Mouse (Mus musculus): Measurements from ENCODE around the gene Olfr1250. TPM values are rescaled to one million over a fixed set of nuclear protein-coding genes. Genes with fewer than 3 reads are reported as not detected.
"Not testable (repeated sequence)": the region's sequence is repeated elsewhere in the genome, so short reads cannot be mapped to it uniquely, and the experiment has no call there.

Gene Olfr1250
- not detected in 2 replicates for polyA plus RNA-seq (2016; fragmentation: Nextera tagmentation; extraction: Ambion mirVana)

GRCm38 (mm10) chr2:89661367-89661766 lies at the start of gene Olfr1250:
Gene Olfr1250 (minus strand): TSS chr2:89661467.
- Histone ChIP-seq H3K4me3 (no peak within 1 kb of the TSS), H3K27me3 (ENCODE audit: insufficient read depth, poor library complexity, severe bottlenecking) (no peaks in the 10 kb centered on the region), H3K4me1 (replicated peaks) (no peaks in the 10 kb centered on the region), H3K27ac (no peak within 1 kb of the TSS), H3K9me3 (no peaks in the 10 kb centered on the region), H3K36me3 (no peaks in the 10 kb centered on the region)
- DNase-seq (ENCODE audit: low spot score) = no peak

GRCm38 (mm10) chr2:89691980-89692379 lies 30.7 kb upstream of the Olfr1250 start:
- DNase-seq (ENCODE audit: low spot score) = no peak
- WGBS = 81% methylated on average over 6 of the region's 6 CpGs

GRCm38 (mm10) chr2:89671836-89672235 lies 10.6 kb upstream of the Olfr1250 start, which contains the start of gene Olfr1251:
Gene Olfr1251 (minus strand): TSS chr2:89671936.
- no peak within 1 kb of the TSS for H3K4me3 ChIP-seq
- no peak for DNase-seq (ENCODE audit: low spot score)
- H3K27me3 ChIP-seq (ENCODE audit: insufficient read depth, poor library complexity, severe bottlenecking) = no peaks in the 10 kb centered on the region
- no peaks in the 10 kb centered on the region for H3K9me3 ChIP-seq
- no peaks in the 10 kb centered on the region for H3K36me3 ChIP-seq
- no peak within 1 kb of the TSS for H3K27ac ChIP-seq
- no peaks in the 10 kb centered on the region for H3K4me1 ChIP-seq (replicated peaks)

More at GRCm38 (mm10) chr2:89691980-89692379, 30.7 kb upstream of the Olfr1250 start:
- H3K9me3 ChIP-seq = no peaks in the 10 kb centered on the region
- H3K36me3 ChIP-seq = no peaks in the 10 kb centered on the region
- H3K4me1 ChIP-seq (replicated peaks) = no peaks in the 10 kb centered on the region
- H3K4me3 ChIP-seq = no peak overlapping the region
- H3K27ac ChIP-seq = no peak overlapping the region
- H3K27me3 ChIP-seq (ENCODE audit: insufficient read depth, poor library complexity, severe bottlenecking) = no peaks in the 10 kb centered on the region

GRCm38 (mm10) chr2:89634883-89635282 lies 26.4 kb downstream of the Olfr1250 start, which contains the start of gene Olfr1249:
Gene Olfr1249 (minus strand): TSS chr2:89634983.
- DNase-seq (ENCODE audit: low spot score) = no peak
- H3K4me3 ChIP-seq = no peak within 1 kb of the TSS
- H3K27ac ChIP-seq = no peak within 1 kb of the TSS
- 97% methylated on average over 2 of the region's 2 CpGs for WGBS
- no peaks in the 10 kb centered on the region for H3K27me3 ChIP-seq (ENCODE audit: insufficient read depth, poor library complexity, severe bottlenecking)
- H3K36me3 ChIP-seq = no peaks in the 10 kb centered on the region
- H3K4me1 ChIP-seq (replicated peaks) = no peaks in the 10 kb centered on the region
- H3K9me3 ChIP-seq = no peaks in the 10 kb centered on the region

- 92% methylated on average over 1 of the region's 1 CpGs for WGBS
- H3K4me3 ChIP-seq; H3K36me3 ChIP-seq; H3K4me1 ChIP-seq (replicated peaks); H3K27me3 ChIP-seq (ENCODE audit: insufficient read depth, poor library complexity, severe bottlenecking); H3K27ac ChIP-seq; H3K9me3 ChIP-seq; DNase-seq (ENCODE audit: low spot score): not testable (repeated sequence)
Measured at GRCm38 (mm10) chr2:89618145-89618544, 43.1 kb downstream of the Olfr1250 start, which contains the start of gene Olfr1248. Gene Olfr1248 (minus strand): TSS chr2:89618245.

GRCm38 (mm10) chr2:89614030-89614429 lies 47.2 kb downstream of the Olfr1250 start, which contains the start of gene Olfr1247:
Gene Olfr1247 (minus strand): TSS chr2:89614130.
- no peaks in the 10 kb centered on the region for H3K9me3 ChIP-seq
- no peak for DNase-seq (ENCODE audit: low spot score)
- H3K36me3 ChIP-seq = no peaks in the 10 kb centered on the region
- no peaks in the 10 kb centered on the region for H3K27me3 ChIP-seq (ENCODE audit: insufficient read depth, poor library complexity, severe bottlenecking)
- WGBS = 91% methylated on average over 2 of the region's 2 CpGs
- H3K4me3 ChIP-seq = no peak within 1 kb of the TSS
- H3K27ac ChIP-seq = no peak within 1 kb of the TSS
- H3K4me1 ChIP-seq (replicated peaks) = no peaks in the 10 kb centered on the region

Other genes starting within 250 kb of the Olfr1250 start
- not detected in 2 replicates for gene Olfr1239, start 241.1 kb downstream of the Olfr1250 start, polyA plus RNA-seq (2016; fragmentation: Nextera tagmentation; extraction: Ambion mirVana)
- not detected in 2 replicates for gene Olfr1240, start 218.5 kb downstream of the Olfr1250 start, polyA plus RNA-seq (2016; fragmentation: Nextera tagmentation; extraction: Ambion mirVana)
- not detected in 2 replicates for gene Olfr1241, start 174.3 kb downstream of the Olfr1250 start, polyA plus RNA-seq (2016; fragmentation: Nextera tagmentation; extraction: Ambion mirVana)
- not detected in 2 replicates for gene Olfr1242, start 163.1 kb downstream of the Olfr1250 start, polyA plus RNA-seq (2016; fragmentation: Nextera tagmentation; extraction: Ambion mirVana)
- gene Olfr1243, start 130.0 kb downstream of the Olfr1250 start, polyA plus RNA-seq (2016; fragmentation: Nextera tagmentation; extraction: Ambion mirVana) = not detected in 2 replicates
- not detected in 2 replicates for gene Olfr1245, start 83.0 kb downstream of the Olfr1250 start, polyA plus RNA-seq (2016; fragmentation: Nextera tagmentation; extraction: Ambion mirVana)
- gene Olfr1246, start 68.3 kb downstream of the Olfr1250 start, polyA plus RNA-seq (2016; fragmentation: Nextera tagmentation; extraction: Ambion mirVana) = not detected in 2 replicates
- not detected in 2 replicates for gene Olfr1247, start 47.3 kb downstream of the Olfr1250 start, polyA plus RNA-seq (2016; fragmentation: Nextera tagmentation; extraction: Ambion mirVana)
- not detected in 2 replicates for gene Olfr1248, start 43.2 kb downstream of the Olfr1250 start, polyA plus RNA-seq (2016; fragmentation: Nextera tagmentation; extraction: Ambion mirVana)
- not detected in 2 replicates for gene Olfr1249, start 26.5 kb downstream of the Olfr1250 start, polyA plus RNA-seq (2016; fragmentation: Nextera tagmentation; extraction: Ambion mirVana)
- gene Olfr1251, start 10.5 kb upstream of the Olfr1250 start, polyA plus RNA-seq (2016; fragmentation: Nextera tagmentation; extraction: Ambion mirVana) = not detected in 2 replicates
- gene Olfr1252, start 63.5 kb upstream of the Olfr1250 start, polyA plus RNA-seq (2016; fragmentation: Nextera tagmentation; extraction: Ambion mirVana) = not detected in 2 replicates
- not detected in 2 replicates for gene Olfr1253, start 95.6 kb upstream of the Olfr1250 start, polyA plus RNA-seq (2016; fragmentation: Nextera tagmentation; extraction: Ambion mirVana)
- gene Olfr1254, start 132.2 kb upstream of the Olfr1250 start, polyA plus RNA-seq (2016; fragmentation: Nextera tagmentation; extraction: Ambion mirVana) = not detected in 2 replicates
- gene Olfr1255, start 150.6 kb upstream of the Olfr1250 start, polyA plus RNA-seq (2016; fragmentation: Nextera tagmentation; extraction: Ambion mirVana) = not detected in 2 replicates
- gene Olfr1256, start 180.1 kb upstream of the Olfr1250 start, polyA plus RNA-seq (2016; fragmentation: Nextera tagmentation; extraction: Ambion mirVana) = not detected in 2 replicates
- not detected in 2 replicates for gene Olfr48, start 186.7 kb upstream of the Olfr1250 start, polyA plus RNA-seq (2016; fragmentation: Nextera tagmentation; extraction: Ambion mirVana)
- not detected in 2 replicates for gene Olfr1257, start 217.0 kb upstream of the Olfr1250 start, polyA plus RNA-seq (2016; fragmentation: Nextera tagmentation; extraction: Ambion mirVana)